Mouse (Mus musculus) forebrain, embryonic 13.5 days (tissue): ENCODE measurements at regions not wholly inside any gene's neighbourhood (a gene's known extent, or its start where the extent isn't known, plus 50 kb on each side); places are given as distances from the start of the nearest gene placed in this dataset.
A peak's percentile ranks its signal among the peaks of the same experiment; 100 is the strongest.

Experiments
- ATAC-seq: fragments of 200-750 bp; cut with Nextera tagmentation; 2 replicates; pipeline ENCODE4 v1.8.0; 2017
- H3K27ac ChIP-seq: fragments of 300-500 bp; sonication (generic); 2 replicates; pipeline ENCODE4 v1.5.1; 2015; ENCODE audit warnings: inconsistent platforms, mild to moderate bottlenecking, moderate library complexity
- H3K27me3 ChIP-seq: fragments of 300-500 bp; sonication (generic); 2 replicates; pipeline ENCODE4 v1.6.1; 2015; ENCODE audit warnings: mild to moderate bottlenecking, inconsistent platforms
- H3K36me3 ChIP-seq: fragments of 300-500 bp; sonication (generic); 2 replicates; pipeline ENCODE4 v1.6.1; 2015; ENCODE audit warnings: mild to moderate bottlenecking, inconsistent platforms; ENCODE audit not compliant: poor library complexity, severe bottlenecking
- H3K4me1 ChIP-seq: fragments of 300-500 bp; sonication (generic); 2 replicates; pipeline ENCODE4 v1.6.1; 2015; ENCODE audit warnings: inconsistent platforms
- H3K4me2 ChIP-seq: fragments of 300-500 bp; sonication (generic); 2 replicates; pipeline ENCODE4 v1.6.1; 2015; ENCODE audit warnings: inconsistent platforms, mild to moderate bottlenecking, moderate library complexity
- H3K4me3 ChIP-seq: fragments of 300-500 bp; sonication (generic); 2 replicates; pipeline ENCODE4 v1.5.1; 2015; ENCODE audit warnings: mild to moderate bottlenecking, inconsistent platforms
- H3K9ac ChIP-seq: fragments of 300-500 bp; sonication (generic); 2 replicates; pipeline ENCODE4 v1.6.1; 2015; ENCODE audit warnings: mild to moderate bottlenecking, inconsistent platforms
- H3K9me3 ChIP-seq: fragments of 300-500 bp; sonication (generic); replicated peaks from 2 replicates; pipeline ENCODE4 v1.6.1; 2016; ENCODE audit warnings: inconsistent platforms
- WGBS: fragments of 180-500 bp; shearing (Covaris S2); methylation state at CpG from one replicate; pipeline ENCODE4 v1.1.7; 2015; 5-methylcytosine and 5-hydroxymethylcytosine counted together

- no peak overlapping the region for H3K9ac ChIP-seq
- H3K4me1 ChIP-seq, result peaks cover 58% of the 10 kb centered on the region
- no peak overlapping the region for H3K27ac ChIP-seq
- whole genome bisulfite sequencing, result 94% methylated on average over 7 of the region's 7 CpGs
- H3K4me2 ChIP-seq, result no peak overlapping the region
- ATAC-seq, result no peak
- H3K27me3 ChIP-seq, result no peaks in the 10 kb centered on the region
- no peak overlapping the region for H3K4me3 ChIP-seq
- no peaks in the 10 kb centered on the region for H3K9me3 ChIP-seq
- H3K36me3 ChIP-seq, result no peaks in the 10 kb centered on the region
Measured at GRCm38 (mm10) chr1:156995180-156995951, 55.9 kb upstream of the Ralgps2 start.

DNA sequence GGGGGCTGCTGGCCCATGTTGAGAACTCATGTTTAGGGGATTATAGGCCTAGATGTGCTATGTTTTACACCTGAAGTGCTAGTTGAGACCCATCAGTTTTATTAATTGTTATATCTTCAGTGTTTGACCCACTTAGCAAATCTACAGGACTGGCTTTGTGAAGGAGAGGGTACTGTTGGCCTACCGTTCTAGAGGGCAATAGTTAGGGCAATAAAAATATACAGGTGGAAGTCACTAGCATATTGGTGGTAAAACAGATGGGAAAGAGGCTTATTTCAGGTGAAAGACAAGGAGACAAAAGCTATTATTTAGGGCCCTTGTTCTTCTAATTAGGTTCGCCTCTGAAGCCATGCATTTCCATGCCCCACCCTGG, 55.2 kb upstream of the Ralgps2 start:
- peaks cover 60% of the 10 kb centered on the region for H3K4me1 ChIP-seq
- ATAC-seq, result no peak
- no peak overlapping the region for H3K9ac ChIP-seq
- H3K27ac ChIP-seq, result no peak overlapping the region
- no peaks in the 10 kb centered on the region for H3K27me3 ChIP-seq
- H3K4me3 ChIP-seq, result no peak overlapping the region
- H3K36me3 ChIP-seq, result no peaks in the 10 kb centered on the region
- 81% methylated on average over 2 of the region's 2 CpGs for WGBS
- no peak overlapping the region for H3K4me2 ChIP-seq
- H3K9me3 ChIP-seq, result no peaks in the 10 kb centered on the region

- ATAC-seq, result no peak
Measured at GRCm38 (mm10) chr1:156994005-156994643, 54.7 kb upstream of the Ralgps2 start.

GRCm38 (mm10) chr1:156993105-156993504, 53.7 kb upstream of the Ralgps2 start:
- H3K27ac ChIP-seq, result peak overlapping the region; percentile 70
- H3K9me3 ChIP-seq, result no peaks in the 10 kb centered on the region
- H3K9ac ChIP-seq, result no peak overlapping the region
- no peak overlapping the region for H3K4me2 ChIP-seq
- no peaks in the 10 kb centered on the region for H3K36me3 ChIP-seq
- H3K4me3 ChIP-seq, result no peak overlapping the region
- no peaks in the 10 kb centered on the region for H3K27me3 ChIP-seq
- H3K4me1 ChIP-seq, result peaks cover 53% of the 10 kb centered on the region
- no peak for ATAC-seq
- WGBS, result 78% methylated on average over 3 of the region's 3 CpGs

More at GRCm38 (mm10) chr1:156994005-156994643, 54.7 kb upstream of the Ralgps2 start:
- no peak overlapping the region for H3K4me3 ChIP-seq
- H3K27me3 ChIP-seq, result no peaks in the 10 kb centered on the region
- no peak overlapping the region for H3K9ac ChIP-seq
- H3K36me3 ChIP-seq, result no peaks in the 10 kb centered on the region
- H3K27ac ChIP-seq, result peak overlapping the region; percentile 70; the same call in 1 of the 2 replicates
- peaks cover 63% of the 10 kb centered on the region for H3K4me1 ChIP-seq
- 65% methylated on average over 15 of the region's 15 CpGs for WGBS
- no peak overlapping the region for H3K4me2 ChIP-seq
- no peaks in the 10 kb centered on the region for H3K9me3 ChIP-seq

DNA sequence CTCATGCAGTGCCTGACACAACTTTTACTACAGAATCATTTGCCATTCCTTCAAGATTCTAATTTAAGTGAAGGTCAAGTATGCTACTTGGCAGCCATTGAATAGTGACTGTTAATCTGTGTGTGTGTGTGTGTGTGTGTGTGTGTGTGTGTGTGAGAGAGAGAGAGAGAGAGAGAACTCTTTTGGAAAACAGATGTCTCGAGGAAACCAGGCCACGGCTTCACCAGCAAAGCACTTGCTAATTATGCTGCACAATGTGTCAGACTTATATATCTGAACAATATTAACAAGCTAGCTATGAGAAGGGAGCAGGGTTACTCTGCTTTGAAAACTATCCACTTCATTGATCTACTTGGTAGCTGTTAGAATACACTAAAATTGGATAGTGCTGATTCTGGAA, 53.1 kb upstream of the Ralgps2 start:
- WGBS, result 18% methylated on average over 2 of the region's 2 CpGs
- H3K4me1 ChIP-seq, result peaks cover 48% of the 10 kb centered on the region
- H3K27me3 ChIP-seq, result no peaks in the 10 kb centered on the region
- H3K9me3 ChIP-seq, result no peaks in the 10 kb centered on the region
- H3K36me3 ChIP-seq, result no peaks in the 10 kb centered on the region
- H3K27ac ChIP-seq, result peak overlapping the region; percentile 70
- H3K9ac ChIP-seq, result no peak overlapping the region
- no peak; the same call in 1 of the 2 replicates for ATAC-seq
- no peak overlapping the region for H3K4me2 ChIP-seq
- no peak overlapping the region for H3K4me3 ChIP-seq

GRCm38 (mm10) chr1:156990567-156991494, 51.4 kb upstream of the Ralgps2 start:
- peak; percentile 46; the same call in 1 of the 2 replicates for ATAC-seq
- Histone ChIP-seq H3K36me3 (no peaks in the 10 kb centered on the region), H3K27me3 (no peaks in the 10 kb centered on the region), H3K27ac (peak overlapping the region; percentile 59), H3K4me2 (no peak overlapping the region), H3K9ac (no peak overlapping the region), H3K9me3 (no peaks in the 10 kb centered on the region), H3K4me3 (no peak overlapping the region), H3K4me1 (peaks cover 38% of the 10 kb centered on the region)
- 78% methylated on average over 14 of the region's 14 CpGs for WGBS

- H3K27ac ChIP-seq, result peak overlapping the region; percentile 73
- WGBS, result 19% methylated on average over 9 of the region's 9 CpGs
Measured at GRCm38 (mm10) chr1:156990112-156990511, 50.7 kb upstream of the Ralgps2 start.

GRCm38 (mm10) chr1:156989149-156989785, 49.8 kb upstream of the Ralgps2 start:
- H3K4me1 ChIP-seq, result peaks cover 39% of the 10 kb centered on the region
- WGBS, result 74% methylated on average over 10 of the region's 10 CpGs
- no peak for ATAC-seq
- no peak overlapping the region for H3K9ac ChIP-seq
- peak overlapping the region; percentile 37 for H3K27ac ChIP-seq
- H3K27me3 ChIP-seq, result no peaks in the 10 kb centered on the region
- no peaks in the 10 kb centered on the region for H3K9me3 ChIP-seq
- no peak overlapping the region for H3K4me3 ChIP-seq
- no peaks in the 10 kb centered on the region for H3K36me3 ChIP-seq
- no peak overlapping the region for H3K4me2 ChIP-seq

More at GRCm38 (mm10) chr1:156990112-156990511, 50.7 kb upstream of the Ralgps2 start:
- no peaks in the 10 kb centered on the region for H3K36me3 ChIP-seq
- no peak overlapping the region for H3K9ac ChIP-seq
- H3K27me3 ChIP-seq, result no peaks in the 10 kb centered on the region
- H3K4me2 ChIP-seq, result no peak overlapping the region
- H3K9me3 ChIP-seq, result no peaks in the 10 kb centered on the region
- peak; percentile 89 for ATAC-seq
- no peak overlapping the region for H3K4me3 ChIP-seq
- peaks cover 39% of the 10 kb centered on the region for H3K4me1 ChIP-seq
